Mouse (Mus musculus) cortical plate, adult 2 months (tissue): ENCODE measurements at regions not wholly inside any gene's neighbourhood (a gene's known extent, or its start where the extent isn't known, plus 50 kb on each side); places are given as distances from the start of the nearest gene placed in this dataset.

Experiments
- CTCF ChIP-seq: fragments of 200-500 bp; IDR thresholded peaks from 2 replicates; pipeline ENCODE4 v1.5.1; 2011; ENCODE audit warnings: mild to moderate bottlenecking, control low read depth, low read length; ENCODE audit not compliant: insufficient read depth; ENCODE audit errors: extremely low read depth
- POLR2A ChIP-seq: fragments of 200-500 bp; IDR thresholded peaks from 2 replicates; pipeline ENCODE4 v1.6.1; 2011; ENCODE audit warnings: mild to moderate bottlenecking, low read length, control low read depth; ENCODE audit not compliant: insufficient read depth; ENCODE audit errors: extremely low read depth

GRCm38 (mm10) chr9:43977773-43978172, 65.4 kb upstream of the Thy1 start:
- TF ChIP-seq CTCF (no peak), POLR2A (no peak)
